Mouse (Mus musculus) stomach, embryonic 14.5 days (tissue): ENCODE results near the gene Fam185a. TPM values are rescaled to one million over a fixed set of nuclear protein-coding genes. Genes with fewer than 3 reads are reported as not detected.

Experiments
- ATAC-seq: fragments of 200-750 bp; cut with Nextera tagmentation; 2 replicates; pipeline ENCODE4 v1.8.0; 2017; ENCODE audit warnings: low read depth, moderate TSS enrichment; ENCODE audit not compliant: insufficient number of reproducible peaks, insufficient read depth, low FRiP score
- H3K27ac ChIP-seq: fragments of 300-500 bp; sonication (generic); 2 replicates; pipeline ENCODE4 v1.5.1; 2014; ENCODE audit warnings: mild to moderate bottlenecking, low read length, moderate library complexity, mixed read lengths
- H3K27me3 ChIP-seq: fragments of 300-500 bp; sonication (generic); 2 replicates; pipeline ENCODE4 v1.6.1; 2014; ENCODE audit warnings: low read length, control low read depth, mixed read lengths; ENCODE audit not compliant: control insufficient read depth, insufficient read depth
- H3K36me3 ChIP-seq: fragments of 300-500 bp; sonication (generic); 2 replicates; pipeline ENCODE4 v1.6.1; 2014; ENCODE audit warnings: mild to moderate bottlenecking, control low read depth, low read length, moderate library complexity, mixed read lengths; ENCODE audit not compliant: control insufficient read depth, insufficient read depth
- H3K4me1 ChIP-seq: fragments of 300-500 bp; sonication (generic); 2 replicates; pipeline ENCODE4 v1.6.1; 2014; ENCODE audit warnings: low read length, control low read depth, mixed read lengths; ENCODE audit not compliant: control insufficient read depth, insufficient read depth
- H3K4me2 ChIP-seq: fragments of 300-500 bp; sonication (generic); replicated peaks from 2 replicates; pipeline ENCODE4 v1.6.1; 2014; ENCODE audit warnings: low read depth, low read length, control low read depth
- H3K4me3 ChIP-seq: fragments of 300-500 bp; sonication (generic); 2 replicates; pipeline ENCODE4 v1.5.1; 2014; ENCODE audit warnings: low read depth, low read length, control low read depth
- H3K9ac ChIP-seq: fragments of 300-500 bp; sonication (generic); replicated peaks from 2 replicates; pipeline ENCODE4 v1.6.1; 2014; ENCODE audit warnings: low read depth, mild to moderate bottlenecking, control low read depth, low read length, moderate library complexity, mixed read lengths
- H3K9me3 ChIP-seq: fragments of 300-500 bp; sonication (generic); 2 replicates; pipeline ENCODE4 v1.6.1; 2016; ENCODE audit warnings: low read depth, low read length, control low read depth; ENCODE audit not compliant: control insufficient read depth
- WGBS: fragments of 180-500 bp; shearing (Covaris S2); extraction: QIAGEN DNeasy Blood & Tissue Kit; methylation state at CpG from one replicate; pipeline ENCODE4 v1.1.7; 2014; 5-methylcytosine and 5-hydroxymethylcytosine counted together
- polyA plus RNA-seq: library from polyadenylated mRNA; unstranded; fragments of >200 nt; fragmentation: Nextera tagmentation; extraction: Ambion mirVana; gene quantifications from 2 replicates; pipeline ENCODE4 v1.2.1, GENCODE M21; 2014

The Fam185a gene
- polyA plus RNA-seq, 1 experiment from 2014 or later = 7.6 TPM

DNA sequence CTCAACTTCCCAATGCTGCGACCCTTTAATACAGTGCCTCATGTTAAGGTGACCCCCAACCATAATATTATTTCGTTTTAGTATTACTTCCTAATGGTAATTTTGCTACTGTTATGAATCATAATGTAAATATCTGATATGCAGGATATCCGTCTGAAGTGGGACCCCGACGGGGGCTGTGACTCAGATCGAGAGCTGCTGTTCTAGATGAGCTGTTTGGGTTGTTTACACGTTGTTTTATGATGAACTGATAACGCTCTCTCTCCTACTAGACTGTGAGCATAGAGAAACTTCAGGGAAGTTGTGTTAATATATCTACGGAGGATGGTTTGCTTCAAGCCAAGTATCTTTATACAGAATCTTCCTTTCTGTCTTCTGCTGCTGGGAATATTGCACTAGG, 13.7 kb downstream of the Fam185a start:
- H3K4me2 ChIP-seq = no peak overlapping the region
- H3K9ac ChIP-seq = no peak overlapping the region
- H3K27me3 ChIP-seq = no peaks in the 10 kb centered on the region
- H3K27ac ChIP-seq = no peak overlapping the region
- H3K36me3 ChIP-seq = no peaks in the 10 kb centered on the region
- 0 out of 2 replicates have a peak, but pooled peaks cover 2% of the 10 kb centered on the region for H3K4me1 ChIP-seq
- no peak for ATAC-seq
- H3K4me3 ChIP-seq = no peak overlapping the region
- 69% methylated on average over 9 of the region's 9 CpGs for WGBS
- no peaks in the 10 kb centered on the region for H3K9me3 ChIP-seq

DNA sequence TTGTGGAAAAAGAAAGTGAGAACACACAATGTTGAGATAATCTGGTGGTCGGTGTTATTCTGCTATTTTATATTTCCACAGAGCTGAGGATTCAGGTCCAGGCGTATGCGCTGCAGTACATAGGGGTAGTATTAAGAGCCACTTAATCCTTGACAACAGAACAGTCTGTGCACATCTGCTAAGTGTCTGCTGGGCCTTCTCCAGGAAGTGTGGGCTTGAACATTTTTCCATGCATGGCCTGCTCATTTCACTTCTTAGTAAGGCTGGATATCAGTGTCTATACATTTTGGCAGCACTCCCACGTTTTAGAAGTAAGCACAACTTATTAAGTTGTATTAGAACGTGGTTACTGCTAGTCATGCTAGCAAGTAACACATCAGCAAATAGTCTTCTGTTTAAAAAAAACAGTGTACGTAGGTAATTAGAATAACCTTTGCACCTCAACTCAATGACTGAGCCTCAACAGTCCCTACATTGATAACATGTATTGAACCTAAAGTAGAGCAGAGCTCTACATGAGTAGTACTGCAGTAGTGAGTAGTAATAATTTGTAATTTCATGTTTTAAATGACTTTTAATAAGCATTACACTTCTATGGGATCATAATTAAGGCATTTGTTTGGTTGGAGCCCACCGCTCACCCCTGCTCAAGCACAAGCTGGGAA, 14.8 kb downstream of the Fam185a start:
- H3K27me3 ChIP-seq = no peaks in the 10 kb centered on the region
- ATAC-seq = peak; percentile 53; the same call in 1 of the 2 replicates
- 0 out of 2 replicates have a peak, but pooled peaks cover 2% of the 10 kb centered on the region for H3K4me1 ChIP-seq
- H3K27ac ChIP-seq = no peak overlapping the region
- no peaks in the 10 kb centered on the region for H3K9me3 ChIP-seq
- H3K9ac ChIP-seq = no peak overlapping the region
- H3K4me2 ChIP-seq = no peak overlapping the region
- WGBS = 69% methylated on average over 7 of the region's 7 CpGs
- no peaks in the 10 kb centered on the region for H3K36me3 ChIP-seq
- H3K4me3 ChIP-seq = no peak overlapping the region

DNA sequence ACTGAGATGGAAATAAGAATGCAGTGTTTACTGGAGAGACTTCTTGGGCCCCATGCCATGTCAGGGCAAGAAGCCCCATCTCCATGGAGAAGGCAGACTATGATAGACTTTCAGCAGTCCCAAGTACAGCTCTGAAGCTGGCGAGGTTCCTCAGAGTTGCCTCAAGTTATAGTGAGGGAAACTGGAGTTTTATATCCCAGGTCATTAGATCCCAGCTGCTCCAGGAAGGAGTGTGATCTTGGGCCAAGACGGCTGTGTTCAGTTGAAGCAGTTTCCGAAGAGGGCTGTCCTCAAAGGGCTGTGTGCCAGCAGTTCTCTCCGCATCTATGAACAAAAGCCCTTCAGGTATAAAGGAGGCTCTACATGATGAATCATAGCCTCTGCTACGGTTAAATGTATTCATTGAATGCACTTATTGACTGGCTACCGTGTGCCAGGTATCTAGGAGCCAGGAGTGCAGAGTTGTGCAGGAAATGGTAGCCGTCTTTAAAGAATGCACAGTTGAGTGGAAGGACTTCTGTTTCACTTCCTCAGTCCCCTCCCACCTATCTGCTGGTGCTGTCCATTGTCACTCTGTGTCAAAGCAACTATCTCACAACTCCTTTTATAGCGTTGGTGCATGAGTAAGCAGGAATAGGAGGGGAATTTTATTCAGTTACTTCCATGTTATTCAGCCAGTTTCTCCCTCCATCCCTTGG, 16.2 kb downstream of the Fam185a start:
- WGBS = 62% methylated on average over 8 of the region's 8 CpGs
- Histone ChIP-seq H3K9me3 (no peaks in the 10 kb centered on the region), H3K4me3 (no peak overlapping the region), H3K9ac (no peak overlapping the region), H3K4me2 (no peak overlapping the region), H3K4me1 (0 out of 2 replicates have a peak, but pooled peaks cover 2% of the 10 kb centered on the region), H3K27me3 (no peaks in the 10 kb centered on the region), H3K27ac (no peak overlapping the region), H3K36me3 (no peaks in the 10 kb centered on the region)
- peak; percentile 55 for ATAC-seq

DNA sequence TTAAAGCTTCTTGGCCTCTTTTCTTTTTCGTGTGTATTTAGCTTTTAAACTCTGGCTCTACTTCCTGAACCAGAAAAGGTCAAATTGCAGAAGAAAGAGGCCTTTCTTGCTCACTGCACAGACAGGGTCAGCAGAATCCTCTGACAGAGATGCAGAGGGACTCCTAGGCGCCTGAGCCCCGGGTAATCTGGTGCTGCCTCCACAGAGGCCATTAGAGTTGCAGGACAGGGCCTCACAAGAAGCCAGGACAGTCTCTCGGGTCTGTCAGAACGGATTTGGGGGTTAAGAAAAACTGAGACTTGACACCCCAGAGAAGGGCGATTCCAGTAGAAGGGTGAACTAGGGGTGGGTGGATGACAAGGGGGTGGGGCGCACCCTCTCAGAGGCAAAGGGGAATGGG, 42.6 kb downstream of the Fam185a start:
- H3K36me3 ChIP-seq = no peaks in the 10 kb centered on the region
- no peak overlapping the region for H3K4me2 ChIP-seq
- 0 out of 2 replicates have a peak, but pooled peaks cover 5% of the 10 kb centered on the region for H3K4me1 ChIP-seq
- no peak overlapping the region for H3K9ac ChIP-seq
- 59% methylated on average over 7 of the region's 7 CpGs for WGBS
- 0 out of 2 replicates have a peak overlapping the region, but pooled peaks have one; percentile 1 for H3K27ac ChIP-seq
- no peaks in the 10 kb centered on the region for H3K27me3 ChIP-seq
- no peak overlapping the region for H3K4me3 ChIP-seq
- no peaks in the 10 kb centered on the region for H3K9me3 ChIP-seq
- ATAC-seq = no peak

- no peak for ATAC-seq
- Histone ChIP-seq H3K4me2 (no peak overlapping the region), H3K9me3 (no peaks in the 10 kb centered on the region), H3K4me3 (no peak overlapping the region), H3K36me3 (no peaks in the 10 kb centered on the region), H3K4me1 (0 out of 2 replicates have a peak, but pooled peaks cover 5% of the 10 kb centered on the region), H3K27ac (no peak overlapping the region), H3K9ac (no peak overlapping the region), H3K27me3 (no peaks in the 10 kb centered on the region)
- 84% methylated on average over 12 of the region's 12 CpGs for WGBS
Observed at GRCm38 (mm10) chr5:21468100-21468499, 43.3 kb downstream of the Fam185a start.

GRCm38 (mm10) chr5:21478428-21478827, 53.7 kb downstream of the Fam185a start:
- WGBS = 92% methylated on average over 5 of the region's 5 CpGs
- no peaks in the 10 kb centered on the region for H3K9me3 ChIP-seq
- no peak overlapping the region for H3K9ac ChIP-seq
- ATAC-seq = no peak
- no peaks in the 10 kb centered on the region for H3K36me3 ChIP-seq
- no peaks in the 10 kb centered on the region for H3K27me3 ChIP-seq
- no peak overlapping the region for H3K4me2 ChIP-seq
- H3K4me1 ChIP-seq = peaks cover 7% of the 10 kb centered on the region; the same call in 1 of the 2 replicates
- H3K4me3 ChIP-seq = no peak overlapping the region
- no peak overlapping the region for H3K27ac ChIP-seq

GRCm38 (mm10) chr5:21479746-21480145, 55.0 kb downstream of the Fam185a start:
- Histone ChIP-seq H3K9me3 (no peaks in the 10 kb centered on the region), H3K4me3 (no peak overlapping the region), H3K27ac (no peak overlapping the region), H3K4me2 (no peak overlapping the region), H3K36me3 (no peaks in the 10 kb centered on the region), H3K27me3 (no peaks in the 10 kb centered on the region), H3K4me1 (peaks cover 7% of the 10 kb centered on the region; the same call in 1 of the 2 replicates), H3K9ac (no peak overlapping the region)
- no peak for ATAC-seq
- WGBS = 82% methylated on average over 5 of the region's 5 CpGs

- no peak overlapping the region for H3K9ac ChIP-seq
- WGBS = 84% methylated on average over 6 of the region's 6 CpGs
- ATAC-seq = no peak
Observed at GRCm38 (mm10) chr5:21481521-21481920, 56.8 kb downstream of the Fam185a start.

More at GRCm38 (mm10) chr5:21481521-21481920, 56.8 kb downstream of the Fam185a start:
- Histone ChIP-seq H3K9me3 (no peaks in the 10 kb centered on the region), H3K4me1 (peaks cover 9% of the 10 kb centered on the region; the same call in 1 of the 2 replicates), H3K36me3 (no peaks in the 10 kb centered on the region), H3K4me3 (no peak overlapping the region), H3K27ac (no peak overlapping the region), H3K27me3 (no peaks in the 10 kb centered on the region), H3K4me2 (no peak overlapping the region)
